Mouse (Mus musculus) liver, embryonic 15.5 days (tissue): ENCODE data around the gene Nabp2. TPM values are rescaled to one million over a fixed set of nuclear protein-coding genes. Genes with fewer than 3 reads are reported as not detected.

Experiments
- ATAC-seq: fragments of 200-750 bp; cut with Nextera tagmentation; 2 replicates; pipeline ENCODE4 v1.8.0; 2017; ENCODE audit warnings: moderate number of reproducible peaks, mild to moderate bottlenecking, moderate library complexity; ENCODE audit not compliant: insufficient read depth
- H3K27ac ChIP-seq: fragments of 300-500 bp; sonication (generic); replicated peaks from 2 replicates; pipeline ENCODE4 v1.5.1; 2015; ENCODE audit warnings: mild to moderate bottlenecking, inconsistent platforms
- H3K27me3 ChIP-seq: fragments of 300-500 bp; sonication (generic); 2 replicates; pipeline ENCODE4 v1.6.1; 2015; ENCODE audit warnings: mild to moderate bottlenecking, inconsistent platforms
- H3K36me3 ChIP-seq: fragments of 300-500 bp; sonication (generic); replicated peaks from 2 replicates; pipeline ENCODE4 v1.6.1; 2015; ENCODE audit warnings: moderate library complexity, mild to moderate bottlenecking, inconsistent platforms
- H3K4me1 ChIP-seq: fragments of 300-500 bp; sonication (generic); replicated peaks from 2 replicates; pipeline ENCODE4 v1.6.1; 2015; ENCODE audit warnings: inconsistent platforms
- H3K4me2 ChIP-seq: fragments of 300-500 bp; sonication (generic); 2 replicates; pipeline ENCODE4 v1.6.1; 2015; ENCODE audit warnings: moderate library complexity, mild to moderate bottlenecking, inconsistent platforms
- H3K4me3 ChIP-seq: fragments of 300-500 bp; sonication (generic); replicated peaks from 2 replicates; pipeline ENCODE4 v1.5.1; 2015; ENCODE audit warnings: mild to moderate bottlenecking, inconsistent platforms
- H3K9ac ChIP-seq: fragments of 300-500 bp; sonication (generic); 2 replicates; pipeline ENCODE4 v1.6.1; 2015; ENCODE audit warnings: moderate library complexity, mild to moderate bottlenecking, inconsistent platforms
- H3K9me3 ChIP-seq: fragments of 300-500 bp; sonication (generic); replicated peaks from 2 replicates; pipeline ENCODE4 v1.6.1; 2016; ENCODE audit warnings: inconsistent platforms
- WGBS: fragments of 180-500 bp; shearing (Covaris S2); methylation state at CpG from one replicate; pipeline ENCODE4 v1.1.7; 2015; ENCODE audit warnings: mixed read lengths; ENCODE audit not compliant: insufficient replicate concordance; 5-methylcytosine and 5-hydroxymethylcytosine counted together
- polyA plus RNA-seq: library from polyadenylated mRNA; unstranded; fragments of >200 nt; fragmentation: Nextera tagmentation; extraction: Ambion mirVana; gene quantifications from 2 replicates; pipeline ENCODE4 v1.2.1, GENCODE M21; 2015

The Nabp2 gene
- polyA plus RNA-seq, 1 experiment from 2014 or later: 37.5 TPM

DNA sequence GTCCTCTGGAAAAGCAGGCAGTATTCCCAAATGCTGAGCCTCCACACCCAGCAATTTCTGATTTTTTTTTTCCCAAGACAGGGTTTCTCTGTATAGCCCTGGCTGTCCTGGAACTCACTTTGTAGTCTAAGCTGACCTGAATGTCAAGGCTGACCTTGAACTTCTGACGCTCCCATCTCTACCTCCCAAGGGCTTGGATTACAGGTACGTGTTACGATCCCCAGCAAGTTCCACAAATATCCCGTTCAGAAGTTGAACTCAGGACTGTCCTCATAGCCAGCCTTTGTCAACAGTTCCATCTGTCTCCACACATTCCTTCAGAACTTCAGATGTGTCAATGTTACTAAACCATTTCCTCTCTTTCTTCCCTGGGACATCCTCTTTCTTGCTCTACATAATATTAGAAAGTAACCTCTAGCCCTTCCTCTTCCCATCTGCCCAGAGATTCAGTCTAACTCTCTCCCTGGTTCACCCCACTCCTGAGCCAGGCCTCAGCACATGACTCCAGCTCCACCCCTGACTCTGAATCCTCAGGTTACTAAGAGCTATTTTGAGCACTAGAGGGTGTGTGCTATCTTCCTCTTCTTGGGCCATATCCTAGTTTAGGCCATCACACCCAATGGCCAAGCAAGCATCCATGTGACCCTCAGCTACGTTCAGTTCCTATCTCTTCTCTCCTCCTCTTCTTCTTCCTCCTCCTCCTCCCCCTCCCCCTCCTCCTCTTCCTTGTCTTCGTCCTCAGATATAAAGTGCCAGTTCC is 38.1 kb downstream of the Nabp2 start:
- Histone ChIP-seq H3K9ac (no peak overlapping the region), H3K27ac (peak overlapping the region; percentile 29; the same call in 1 of the 2 replicates), H3K9me3 (no peaks in the 10 kb centered on the region), H3K27me3 (no peaks in the 10 kb centered on the region), H3K4me1 (peaks cover 48% of the 10 kb centered on the region), H3K4me3 (no peak overlapping the region), H3K4me2 (no peak overlapping the region), H3K36me3 (no peaks in the 10 kb centered on the region)
- no peak for ATAC-seq
- WGBS: 47% methylated on average over 6 of the region's 6 CpGs

- no peak overlapping the region for H3K4me2 ChIP-seq
- no peaks in the 10 kb centered on the region for H3K27me3 ChIP-seq
- no peaks in the 10 kb centered on the region for H3K36me3 ChIP-seq
- 67% methylated on average over 5 of the region's 5 CpGs for WGBS
- no peak overlapping the region for H3K27ac ChIP-seq
- no peak overlapping the region for H3K4me3 ChIP-seq
- H3K4me1 ChIP-seq: peaks cover 48% of the 10 kb centered on the region
- H3K9ac ChIP-seq: no peak overlapping the region
- H3K9me3 ChIP-seq: no peaks in the 10 kb centered on the region
- ATAC-seq: no peak
Observed at GRCm38 (mm10) chr10:128372142-128372541, 39.1 kb downstream of the Nabp2 start.

GRCm38 (mm10) chr10:128370601-128371000 is 40.7 kb downstream of the Nabp2 start:
- Histone ChIP-seq H3K4me3 (no peak overlapping the region), H3K4me2 (no peak overlapping the region), H3K27ac (no peak overlapping the region; the same call in 1 of the 2 replicates), H3K9me3 (no peaks in the 10 kb centered on the region), H3K27me3 (no peaks in the 10 kb centered on the region), H3K4me1 (peaks cover 49% of the 10 kb centered on the region), H3K9ac (no peak overlapping the region), H3K36me3 (0 out of 2 replicates have a peak, but pooled peaks cover under 1% of the 10 kb centered on the region)
- no peak for ATAC-seq
- WGBS: 59% methylated on average over 4 of the region's 4 CpGs

- WGBS: 64% methylated on average over 6 of the region's 6 CpGs
- H3K36me3 ChIP-seq: peaks cover 7% of the 10 kb centered on the region
- H3K27ac ChIP-seq: no peak overlapping the region
- H3K27me3 ChIP-seq: no peaks in the 10 kb centered on the region
- H3K4me3 ChIP-seq: no peak overlapping the region
- H3K4me1 ChIP-seq: peaks cover 49% of the 10 kb centered on the region
- H3K4me2 ChIP-seq: no peak overlapping the region
- no peaks in the 10 kb centered on the region for H3K9me3 ChIP-seq
- no peak for ATAC-seq
- H3K9ac ChIP-seq: no peak overlapping the region
Observed at GRCm38 (mm10) chr10:128370021-128370420, 41.3 kb downstream of the Nabp2 start.

DNA sequence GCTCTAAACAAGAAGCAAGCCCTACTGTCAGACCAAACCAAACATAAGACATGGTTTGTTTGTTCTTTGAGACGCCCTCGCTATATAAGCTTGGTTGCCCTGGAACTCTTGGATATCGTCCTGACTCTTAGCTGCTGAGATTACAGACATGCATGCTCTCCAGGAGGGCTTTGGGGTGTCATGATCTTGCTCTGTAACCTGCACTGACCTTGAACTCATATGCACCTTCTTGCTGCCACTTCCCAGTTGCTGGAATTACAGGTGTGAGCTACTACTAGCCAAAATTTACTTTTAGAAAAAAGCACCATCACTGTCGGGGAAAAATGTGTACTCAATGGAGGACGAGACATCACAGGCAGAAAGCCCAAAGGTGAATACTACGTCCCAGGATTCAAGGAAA is 41.7 kb downstream of the Nabp2 start:
- Histone ChIP-seq H3K9me3 (no peaks in the 10 kb centered on the region), H3K4me3 (peak overlapping the region; percentile 83), H3K9ac (peak overlapping the region; percentile 72), H3K4me1 (peaks cover 49% of the 10 kb centered on the region), H3K27me3 (no peaks in the 10 kb centered on the region), H3K27ac (peak overlapping the region; percentile 92), H3K36me3 (peaks cover 10% of the 10 kb centered on the region), H3K4me2 (peak overlapping the region; percentile 91)
- 68% methylated on average over 6 of the region's 6 CpGs for WGBS
- no peak for ATAC-seq

DNA sequence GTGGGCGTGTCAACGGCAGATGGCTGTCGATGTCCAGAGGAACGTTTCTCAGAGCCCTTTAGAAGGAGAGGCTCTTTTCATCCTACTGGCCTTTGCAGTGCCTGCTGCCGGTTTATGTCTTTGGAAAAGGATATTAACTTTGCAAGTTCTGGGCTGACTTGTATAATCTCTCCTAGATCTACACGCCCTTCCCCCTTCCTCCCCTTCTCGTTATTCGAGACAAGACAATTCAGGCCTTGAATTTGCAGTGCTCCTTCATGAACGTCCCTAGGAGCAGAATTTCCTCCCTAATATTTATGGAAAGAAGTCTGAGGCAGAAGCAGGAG is 42.1 kb downstream of the Nabp2 start:
- no peaks in the 10 kb centered on the region for H3K9me3 ChIP-seq
- no peaks in the 10 kb centered on the region for H3K27me3 ChIP-seq
- peak overlapping the region; percentile 83 for H3K4me3 ChIP-seq
- ATAC-seq: no peak
- H3K27ac ChIP-seq: peak overlapping the region; percentile 92
- H3K9ac ChIP-seq: peak overlapping the region; percentile 72
- H3K4me2 ChIP-seq: peak overlapping the region; percentile 91
- H3K36me3 ChIP-seq: peaks cover 12% of the 10 kb centered on the region
- WGBS: 2% methylated on average over 9 of the region's 9 CpGs
- peaks cover 49% of the 10 kb centered on the region for H3K4me1 ChIP-seq

DNA sequence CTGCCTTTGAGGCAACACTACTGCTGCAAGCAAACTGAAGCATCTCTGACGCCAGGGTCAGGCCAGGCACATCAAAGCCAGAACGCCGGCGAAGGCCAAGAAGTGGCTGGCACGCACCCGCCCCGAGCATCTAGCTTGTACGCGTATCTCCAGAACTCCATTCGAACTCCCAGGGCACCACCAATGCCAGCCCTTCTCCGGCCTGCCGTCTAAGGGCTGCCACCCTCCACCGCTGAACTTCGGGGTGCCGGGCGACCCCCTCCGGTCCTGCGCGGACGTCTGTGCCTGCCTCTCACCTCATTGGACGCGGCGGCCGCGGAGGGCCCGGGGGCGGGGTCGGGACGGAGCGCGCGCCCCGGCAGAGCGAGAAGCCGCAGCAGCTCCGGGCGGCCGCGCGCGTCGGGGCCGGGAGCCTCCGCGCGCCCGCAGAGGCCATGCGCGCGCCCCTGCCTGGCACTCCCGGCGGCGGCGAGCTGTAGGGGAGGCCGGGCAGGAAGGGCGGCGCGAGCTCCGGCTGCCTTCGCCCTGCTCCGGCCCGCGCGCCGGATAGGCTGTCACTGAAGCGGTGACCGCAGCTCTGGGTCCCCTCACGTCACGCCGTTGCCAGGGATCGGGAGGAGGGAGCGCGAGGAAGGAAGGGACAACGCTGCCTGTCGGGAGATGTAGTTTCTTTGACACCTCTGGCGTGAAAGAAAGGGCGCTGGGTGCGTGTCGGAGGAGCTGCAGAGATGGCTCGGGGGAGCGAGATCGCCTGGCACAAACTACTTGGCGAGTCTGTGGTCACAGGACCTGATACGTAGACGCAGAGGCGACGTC is 42.7 kb downstream of the Nabp2 start, which contains the start of gene Coq10a:
Coq10a (minus strand) TSS at position 596 of the 816 bp plus-strand sequence.
- Histone ChIP-seq H3K27me3 (no peaks in the 10 kb centered on the region), H3K36me3 (peaks cover 18% of the 10 kb centered on the region), H3K4me3 (peak within 1 kb of the TSS; percentile 83), H3K27ac (peak within 1 kb of the TSS; percentile 92), H3K4me2 (peak within 1 kb of the TSS; percentile 91), H3K9me3 (no peaks in the 10 kb centered on the region), H3K4me1 (peaks cover 47% of the 10 kb centered on the region), H3K9ac (peak within 1 kb of the TSS; percentile 72)
- ATAC-seq: peak; percentile 90
- under 1% methylated on average over 87 of the region's 87 CpGs for WGBS

DNA sequence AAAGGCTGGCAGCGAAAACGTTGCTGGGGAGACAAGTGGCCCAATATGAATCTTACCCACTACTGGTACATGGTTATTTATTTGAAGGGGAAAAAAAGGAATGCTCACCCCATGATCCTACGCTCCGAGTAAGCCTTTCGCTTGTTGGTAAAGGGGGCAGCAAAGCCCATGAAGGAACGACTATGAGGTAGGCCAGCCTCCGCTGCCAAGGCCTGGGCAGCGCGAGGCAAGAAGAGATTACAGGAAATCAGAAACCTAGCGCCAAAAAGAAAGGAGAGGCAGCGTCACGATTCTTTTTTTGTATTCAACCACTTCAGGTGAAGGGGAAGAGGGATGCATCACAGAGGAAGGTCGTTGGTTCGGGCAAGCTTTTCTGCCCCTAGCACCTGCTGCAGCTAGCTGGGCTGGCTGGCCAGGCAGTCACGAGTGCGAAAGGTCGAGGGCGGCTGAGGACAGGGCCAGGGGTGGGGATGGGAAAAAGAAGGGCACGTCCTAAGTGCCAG is 43.3 kb downstream of the Nabp2 start:
- Histone ChIP-seq H3K4me2 (peak overlapping the region; percentile 91), H3K27ac (peak overlapping the region; percentile 92), H3K27me3 (no peaks in the 10 kb centered on the region), H3K9ac (peak overlapping the region; percentile 72), H3K4me1 (peaks cover 41% of the 10 kb centered on the region), H3K4me3 (peak overlapping the region; percentile 83), H3K9me3 (no peaks in the 10 kb centered on the region), H3K36me3 (peaks cover 25% of the 10 kb centered on the region)
- WGBS: 21% methylated on average over 19 of the region's 19 CpGs
- ATAC-seq: no peak; the same call in 1 of the 2 replicates

DNA sequence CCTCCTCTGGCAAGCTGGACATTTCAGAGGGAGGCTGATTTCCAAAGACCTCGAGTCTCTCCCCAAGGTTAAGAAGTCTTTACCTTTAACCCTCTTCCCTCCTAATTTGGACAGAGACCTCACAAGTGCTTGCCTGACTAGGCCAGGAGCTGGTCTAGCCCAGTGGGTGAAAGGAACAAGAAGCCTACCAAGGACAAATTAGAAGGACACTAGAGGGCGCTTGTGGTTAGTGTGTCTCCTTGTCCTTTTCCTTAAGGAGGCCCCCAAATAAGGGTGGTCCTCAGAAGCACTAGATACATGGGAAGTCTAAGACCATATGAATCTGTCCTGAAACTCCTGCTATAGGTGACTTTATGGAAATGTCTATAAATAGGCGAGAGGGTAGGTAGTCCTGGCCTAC is 48.7 kb downstream of the Nabp2 start:
- Histone ChIP-seq H3K36me3 (peaks cover 78% of the 10 kb centered on the region), H3K27me3 (no peaks in the 10 kb centered on the region), H3K27ac (no peak overlapping the region), H3K4me2 (no peak overlapping the region), H3K9ac (no peak overlapping the region), H3K9me3 (no peaks in the 10 kb centered on the region), H3K4me1 (peaks cover 16% of the 10 kb centered on the region), H3K4me3 (no peak overlapping the region)
- ATAC-seq: no peak
- WGBS: 39% methylated on average over 3 of the region's 3 CpGs

DNA sequence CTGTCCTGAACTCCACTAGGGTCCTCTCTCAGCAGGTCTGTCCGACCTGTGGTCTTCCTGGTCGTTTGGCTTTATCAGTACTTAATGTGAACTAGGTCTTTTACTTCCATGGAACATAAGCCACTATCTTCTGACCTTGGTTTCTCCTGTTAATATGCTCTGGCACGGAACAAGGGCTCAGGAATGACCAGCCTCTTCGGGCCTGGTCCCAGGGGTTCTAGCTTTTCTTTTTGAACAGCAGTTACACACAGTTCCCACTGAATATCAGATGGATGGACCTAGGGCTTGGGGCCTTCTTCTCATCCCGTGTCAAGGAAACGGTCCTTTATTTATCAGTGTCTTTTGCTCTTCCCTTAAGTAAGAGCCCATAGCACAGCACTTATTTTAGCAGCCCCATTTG is 49.5 kb downstream of the Nabp2 start:
- peaks cover 86% of the 10 kb centered on the region for H3K36me3 ChIP-seq
- H3K27me3 ChIP-seq: no peaks in the 10 kb centered on the region
- H3K4me3 ChIP-seq: no peak overlapping the region
- H3K9ac ChIP-seq: no peak overlapping the region
- no peak overlapping the region for H3K27ac ChIP-seq
- no peaks in the 10 kb centered on the region for H3K9me3 ChIP-seq
- ATAC-seq: no peak
- H3K4me1 ChIP-seq: peaks cover 9% of the 10 kb centered on the region; the same call in 1 of the 2 replicates
- WGBS: 84% methylated on average over 6 of the region's 6 CpGs
- H3K4me2 ChIP-seq: no peak overlapping the region

- Histone ChIP-seq H3K36me3 (peaks cover 99% of the 10 kb centered on the region), H3K27ac (no peak overlapping the region)
Observed at GRCm38 (mm10) chr10:128359226-128359625, 52.1 kb downstream of the Nabp2 start.

More at GRCm38 (mm10) chr10:128359226-128359625, 52.1 kb downstream of the Nabp2 start:
- no peaks in the 10 kb centered on the region for H3K27me3 ChIP-seq
- WGBS: 79% methylated on average over 6 of the region's 6 CpGs
- H3K9me3 ChIP-seq: no peaks in the 10 kb centered on the region
- no peaks in the 10 kb centered on the region for H3K4me1 ChIP-seq
- no peak overlapping the region for H3K4me3 ChIP-seq
- no peak overlapping the region for H3K9ac ChIP-seq
- no peak overlapping the region for H3K4me2 ChIP-seq
- ATAC-seq: no peak
